ENCODE assay signal across 8 mouse cellular contexts in the genomic region with DNA sequence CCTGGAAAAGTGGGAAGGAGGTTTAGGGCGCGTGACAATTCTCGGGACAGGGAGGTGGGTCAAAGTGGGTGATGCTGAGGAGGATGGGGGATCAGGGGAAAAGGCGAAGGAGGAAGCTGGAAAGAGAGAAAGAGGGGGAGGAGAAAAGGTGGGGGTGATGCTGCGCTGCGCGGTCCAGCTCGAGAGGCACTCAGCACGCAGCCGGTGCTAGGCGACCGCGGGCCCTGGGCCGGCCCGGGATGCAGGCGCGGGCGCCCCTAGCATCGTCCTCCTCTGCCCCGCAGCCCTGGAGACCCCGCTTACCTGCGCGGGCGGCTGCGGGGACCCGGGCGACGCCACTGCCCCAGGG. TPM values are rescaled to one million over a fixed set of nuclear protein-coding genes. Genes with fewer than 3 reads are reported as not detected.
DNase-seq lines count a peak whose midpoint lies in the region; ATAC-seq and TF ChIP-seq lines count a peak whose summit lies in the region.

No protein-coding gene starts in this region.

- peaks cover 41% of the 10 kb centered on the region for H3K27me3 ChIP-seq in embryonic facial prominence, embryonic 12.5 days
- no peaks in the 10 kb centered on the region for H3K27me3 ChIP-seq in hindbrain, embryonic 15.5 days
- H3K27me3 ChIP-seq in midbrain, embryonic 16.5 days (ENCODE audit: control insufficient read depth, insufficient read depth, low read depth, low read length), result no peaks in the 10 kb centered on the region

- peak overlapping the region; percentile 87 for H3K4me2 ChIP-seq in embryonic facial prominence, embryonic 12.5 days (replicated peaks)
- H3K4me2 ChIP-seq in hindbrain, embryonic 15.5 days, result peak overlapping the region; percentile 89
- peak overlapping the region; percentile 72 for H3K4me2 ChIP-seq in midbrain, embryonic 16.5 days (ENCODE audit: low read length)

- WGBS in embryonic facial prominence, embryonic 12.5 days, result 1% methylated on average over 27 of the region's 28 CpGs
- WGBS in hindbrain, embryonic 15.5 days, result under 1% methylated on average over 15 of the region's 28 CpGs
- 0% methylated on average over 25 of the region's 28 CpGs for WGBS in midbrain, embryonic 16.5 days

- H3K9ac ChIP-seq in embryonic facial prominence, embryonic 12.5 days, result peak overlapping the region; percentile 69
- peak overlapping the region; percentile 69 for H3K9ac ChIP-seq in hindbrain, embryonic 15.5 days
- H3K9ac ChIP-seq in midbrain, embryonic 16.5 days (ENCODE audit: low read depth, low read length), result peak overlapping the region; percentile 87

- H3K4me3 ChIP-seq in layer of hippocampus, adult 2 months, result peak overlapping the region; percentile 53
- H3K4me3 ChIP-seq in embryonic facial prominence, embryonic 12.5 days, result peak overlapping the region; percentile 56
- H3K4me3 ChIP-seq in hindbrain, embryonic 15.5 days, result peak overlapping the region; percentile 70
- H3K4me3 ChIP-seq in midbrain, embryonic 16.5 days (ENCODE audit: low read depth, low read length), result peak overlapping the region; percentile 80

- peak overlapping the region; percentile 98 for H3K27ac ChIP-seq in layer of hippocampus, adult 2 months
- peak overlapping the region; percentile 69; the same call in 1 of the 2 replicates for H3K27ac ChIP-seq in embryonic facial prominence, embryonic 12.5 days
- H3K27ac ChIP-seq in hindbrain, embryonic 15.5 days (replicated peaks), result peak overlapping the region; percentile 91
- H3K27ac ChIP-seq in midbrain, embryonic 16.5 days (ENCODE audit: low read length), result peak overlapping the region; percentile 92

- TF ChIP-seq CTCF in layer of hippocampus, adult 2 months (conservative IDR thresholded peaks at IDR 0.05), result no peak

- H3K9me3 ChIP-seq in embryonic facial prominence, embryonic 12.5 days, result no peaks in the 10 kb centered on the region
- H3K9me3 ChIP-seq in hindbrain, embryonic 15.5 days, result no peaks in the 10 kb centered on the region
- no peaks in the 10 kb centered on the region for H3K9me3 ChIP-seq in midbrain, embryonic 16.5 days (replicated peaks; ENCODE audit: control insufficient read depth, low read length, poor library complexity, severe bottlenecking)

- peaks cover 20% of the 10 kb centered on the region for H3K4me1 ChIP-seq in embryonic facial prominence, embryonic 12.5 days
- H3K4me1 ChIP-seq in hindbrain, embryonic 15.5 days (replicated peaks), result peaks cover 53% of the 10 kb centered on the region
- peaks cover 50% of the 10 kb centered on the region for H3K4me1 ChIP-seq in midbrain, embryonic 16.5 days (ENCODE audit: control insufficient read depth, insufficient read depth, low read length)

- no peak for DNase-seq in layer of hippocampus, adult 2 months (ENCODE audit: low spot score in 2 of 2)
- DNase-seq in layer of hippocampus, adult 11-12 months (ENCODE audit: low spot score), result no peak
- no peak for DNase-seq in frontal cortex, postnatal 25 days (ENCODE audit: low spot score in 2 of 2)
- DNase-seq in layer of hippocampus, postnatal 14 days (ENCODE audit: low spot score in 2 of 2), result no peak

- ATAC-seq in embryonic facial prominence, embryonic 12.5 days (ENCODE audit: insufficient number of reproducible peaks, insufficient read depth, low FRiP score, low TSS enrichment), result peak; percentile 85
- peak; percentile 62 for ATAC-seq in hindbrain, embryonic 15.5 days (ENCODE audit: low FRiP score, low read depth)
- ATAC-seq in midbrain, embryonic 16.5 days, result peak; percentile 84
- no peak for ATAC-seq in erythroblast, adult 5-6 weeks (replicated peaks; ENCODE audit: low FRiP score, poor library complexity, severe bottlenecking)

- H3K36me3 ChIP-seq in embryonic facial prominence, embryonic 12.5 days, result peaks cover 15% of the 10 kb centered on the region
- H3K36me3 ChIP-seq in hindbrain, embryonic 15.5 days, result 0 out of 2 replicates have a peak, but pooled peaks cover 4% of the 10 kb centered on the region
- peaks cover 10% of the 10 kb centered on the region; the same call in 1 of the 2 replicates for H3K36me3 ChIP-seq in midbrain, embryonic 16.5 days (ENCODE audit: control insufficient read depth, insufficient read depth, low read length)

RNA-seq across cellular contexts. Expression of a gene that starts 0.3 kb away (rescaled TPM):
- 100 to 1,000 TPM; 223 to 224 TPM for total RNA-seq in layer of hippocampus, adult 2 months (2021)
- polyA plus RNA-seq in embryonic facial prominence, embryonic 12.5 days (2016; fragmentation: Nextera tagmentation; extraction: Ambion mirVana), result 32.7 and 33.7 TPM in 2 replicates
- polyA plus RNA-seq in hindbrain, embryonic 15.5 days (2015; fragmentation: Nextera tagmentation; extraction: Ambion mirVana), result 104 and 106 TPM in 2 replicates
- 58.8 and 66.2 TPM in 2 replicates for polyA plus RNA-seq in midbrain, embryonic 16.5 days (2015; fragmentation: Nextera tagmentation; extraction: Ambion mirVana)
- not detected in 2 replicates for total RNA-seq in erythroblast, adult 5-6 weeks (2015; ENCODE audit: low replicate concordance)
- not detected in 2 replicates for total RNA-seq in erythroblast, adult 5-6 weeks (2017; ENCODE audit: low replicate concordance)
- total RNA-seq in layer of hippocampus, postnatal 14 days (2021), result 100 to 1,000 TPM; 161 to 174 TPM

RNA-seq across cellular contexts. Expression of a gene that starts 38.6 kb away (rescaled TPM):
- total RNA-seq in layer of hippocampus, adult 2 months (2021), result not detected
- 0.41 and 0.67 TPM in 2 replicates for polyA plus RNA-seq in embryonic facial prominence, embryonic 12.5 days (2016; fragmentation: Nextera tagmentation; extraction: Ambion mirVana)
- 0.10 and 0.25 TPM in 2 replicates for polyA plus RNA-seq in hindbrain, embryonic 15.5 days (2015; fragmentation: Nextera tagmentation; extraction: Ambion mirVana)
- polyA plus RNA-seq in midbrain, embryonic 16.5 days (2015; fragmentation: Nextera tagmentation; extraction: Ambion mirVana), result 0.17 and 0.29 TPM in 2 replicates
- not detected in 2 replicates for total RNA-seq in erythroblast, adult 5-6 weeks (2015; ENCODE audit: low replicate concordance)
- not detected in 2 replicates for total RNA-seq in erythroblast, adult 5-6 weeks (2017; ENCODE audit: low replicate concordance)
- total RNA-seq in layer of hippocampus, postnatal 14 days (2021), result not detected

RNA-seq across cellular contexts. Expression of a gene that starts 51.5 kb away (rescaled TPM):
- total RNA-seq in layer of hippocampus, adult 2 months (2021), result 10 to 100 TPM; 30.3 to 37.5 TPM
- polyA plus RNA-seq in embryonic facial prominence, embryonic 12.5 days (2016; fragmentation: Nextera tagmentation; extraction: Ambion mirVana), result 40.0 and 44.0 TPM in 2 replicates
- polyA plus RNA-seq in hindbrain, embryonic 15.5 days (2015; fragmentation: Nextera tagmentation; extraction: Ambion mirVana), result 42.0 and 42.7 TPM in 2 replicates
- polyA plus RNA-seq in midbrain, embryonic 16.5 days (2015; fragmentation: Nextera tagmentation; extraction: Ambion mirVana), result 41.8 and 45.6 TPM in 2 replicates
- total RNA-seq in erythroblast, adult 5-6 weeks (2015; ENCODE audit: low replicate concordance), result 3.5 TPM in 1 of 2 replicates, not detected in the other
- total RNA-seq in erythroblast, adult 5-6 weeks (2017; ENCODE audit: low replicate concordance), result 1.5 and 5.0 TPM in 2 replicates
- total RNA-seq in layer of hippocampus, postnatal 14 days (2021), result 10 to 100 TPM; 25.0 to 29.9 TPM

RNA-seq across cellular contexts. Expression of a gene that starts 51.5 kb away (rescaled TPM):
- 10 to 100 TPM; 21.4 to 30.4 TPM for total RNA-seq in layer of hippocampus, adult 2 months (2021)
- 54.2 and 57.1 TPM in 2 replicates for polyA plus RNA-seq in embryonic facial prominence, embryonic 12.5 days (2016; fragmentation: Nextera tagmentation; extraction: Ambion mirVana)
- polyA plus RNA-seq in hindbrain, embryonic 15.5 days (2015; fragmentation: Nextera tagmentation; extraction: Ambion mirVana), result 57.6 and 58.9 TPM in 2 replicates
- 51.7 and 56.8 TPM in 2 replicates for polyA plus RNA-seq in midbrain, embryonic 16.5 days (2015; fragmentation: Nextera tagmentation; extraction: Ambion mirVana)
- 7.5 and 8.2 TPM in 2 replicates for total RNA-seq in erythroblast, adult 5-6 weeks (2015; ENCODE audit: low replicate concordance)
- 0.17 and 3.3 TPM in 2 replicates for total RNA-seq in erythroblast, adult 5-6 weeks (2017; ENCODE audit: low replicate concordance)
- total RNA-seq in layer of hippocampus, postnatal 14 days (2021), result 10 to 100 TPM; 26.4 to 30.1 TPM

RNA-seq across cellular contexts. Expression of a gene that starts 54.8 kb away (rescaled TPM):
- total RNA-seq in layer of hippocampus, adult 2 months (2021), result not detected
- polyA plus RNA-seq in embryonic facial prominence, embryonic 12.5 days (2016; fragmentation: Nextera tagmentation; extraction: Ambion mirVana), result not detected in 2 replicates
- 0.63 and 1.0 TPM in 2 replicates for polyA plus RNA-seq in hindbrain, embryonic 15.5 days (2015; fragmentation: Nextera tagmentation; extraction: Ambion mirVana)
- 1.0 and 1.6 TPM in 2 replicates for polyA plus RNA-seq in midbrain, embryonic 16.5 days (2015; fragmentation: Nextera tagmentation; extraction: Ambion mirVana)
- not detected in 2 replicates for total RNA-seq in erythroblast, adult 5-6 weeks (2015; ENCODE audit: low replicate concordance)
- total RNA-seq in erythroblast, adult 5-6 weeks (2017; ENCODE audit: low replicate concordance), result not detected in 2 replicates
- not detected for total RNA-seq in layer of hippocampus, postnatal 14 days (2021)

Comparison
In these comparisons a context has a peak if more than half of its experiments do, and no peak if none do; other contexts are left out.
1. RNA of a gene that starts 0.3 kb away (total RNA-seq): 223 to 224 TPM in layer of hippocampus, adult 2 months and 161 to 174 TPM in layer of hippocampus, postnatal 14 days; not detected in erythroblast, adult 5-6 weeks; every median in the first group is over 100 times any median in the second.
2. RNA of a gene that starts 51.5 kb away (total RNA-seq): 30.3 to 37.5 TPM in layer of hippocampus, adult 2 months and 25.0 to 29.9 TPM in layer of hippocampus, postnatal 14 days; 1.5 to 5.0 TPM in erythroblast, adult 5-6 weeks; every median in the first group is over 4 times any median in the second.
3. Peak in every context shown above with its lines, with median percentiles within 50 percentile points of each other: H3K27ac ChIP-seq, H3K4me3 ChIP-seq, H3K4me2 ChIP-seq and H3K9ac ChIP-seq.